ENCODE assay signal across 15 mouse cellular contexts in the genomic region with DNA sequence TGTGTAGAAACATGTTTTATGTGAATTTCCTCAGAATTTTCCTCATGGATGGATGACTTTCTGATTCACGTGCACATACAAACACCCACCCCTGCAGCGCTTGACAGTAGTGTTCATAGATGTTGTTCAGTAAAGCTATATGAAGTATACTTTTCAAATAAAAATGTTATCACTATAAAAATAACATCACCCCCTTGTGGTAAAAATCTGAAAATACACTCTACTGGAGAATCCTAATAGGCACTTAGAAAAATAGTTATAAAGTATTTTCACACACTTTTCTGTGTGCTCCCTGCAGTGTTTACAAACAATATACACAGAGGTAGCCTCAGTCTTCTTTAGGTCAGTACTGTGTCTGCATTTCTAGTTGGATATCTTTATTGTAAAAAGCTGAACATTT. TPM values are rescaled to one million over a fixed set of nuclear protein-coding genes. Genes with fewer than 3 reads are reported as not detected.
DNase-seq lines count a peak whose midpoint lies in the region; ATAC-seq and TF ChIP-seq lines count a peak whose summit lies in the region.
"Had no signal": no experiment of that assay in that cellular context is flagged by ENCODE, and none has a peak within 500 bp of the region (broad histone marks: within the 10 kb centered on the region; RNA-seq: fewer than 3 reads in every experiment).

No protein-coding gene starts in this region.

- peak; percentile 73 for DNase-seq in hindbrain, embryonic 14.5 days (ENCODE audit: low spot score)
- peak; percentile 68 for DNase-seq in midbrain, embryonic 14.5 days
- no peak for DNase-seq in midbrain, embryonic 10.5 days (ENCODE audit: low spot score)
- peak; percentile 11 for DNase-seq in MN1 (ENCODE audit: low spot score)
- DNase-seq in stomach, postnatal 0 days (ENCODE audit: low spot score), result no peak
- DNase-seq in right cerebral cortex, postnatal 4 days, result no peak
- DNase-seq: cerebellum, adult 11-12 months; gastrocnemius, postnatal 25 days; heart, postnatal 4 days; kidney, adult 11 months; lung, adult 18-20 months had no signal

- peaks cover 4% of the 10 kb centered on the region; the same call in 1 of the 2 replicates for H3K36me3 ChIP-seq in hindbrain, embryonic 14.5 days (replicated peaks; ENCODE audit: control insufficient read depth, insufficient read depth)
- no peaks in the 10 kb centered on the region for H3K36me3 ChIP-seq in hindbrain, embryonic 12.5 days
- H3K36me3 ChIP-seq in midbrain, embryonic 14.5 days (ENCODE audit: control insufficient read depth, insufficient read depth, low read length), result 0 out of 2 replicates have a peak, but pooled peaks cover 4% of the 10 kb centered on the region
- H3K36me3 ChIP-seq in midbrain, embryonic 10.5 days, result peaks cover 11% of the 10 kb centered on the region
- H3K36me3 ChIP-seq in stomach, postnatal 0 days (ENCODE audit: control insufficient read depth, insufficient read depth, low read length), result no peaks in the 10 kb centered on the region

- ATAC-seq in hindbrain, embryonic 14.5 days (ENCODE audit: low FRiP score), result no peak
- no peak for ATAC-seq in hindbrain, embryonic 12.5 days (ENCODE audit: low FRiP score)
- no peak for ATAC-seq in midbrain, embryonic 14.5 days (ENCODE audit: low FRiP score, low TSS enrichment)
- ATAC-seq in stomach, postnatal 0 days (ENCODE audit: low FRiP score, low TSS enrichment), result no peak

- TF ChIP-seq EP300 in stomach, postnatal 0 days (optimal IDR thresholded peaks at IDR 0.05), result no peak

- peak; percentile 47 for TF ChIP-seq CTCF in stomach, postnatal 0 days (IDR thresholded peaks at IDR 0.05; ENCODE audit: low read depth)

- no peaks in the 10 kb centered on the region for H3K9me3 ChIP-seq in hindbrain, embryonic 14.5 days (ENCODE audit: control insufficient read depth, low read length)
- no peaks in the 10 kb centered on the region for H3K9me3 ChIP-seq in hindbrain, embryonic 12.5 days (replicated peaks)
- H3K9me3 ChIP-seq in midbrain, embryonic 14.5 days (ENCODE audit: control insufficient read depth, low read length), result no peaks in the 10 kb centered on the region
- no peaks in the 10 kb centered on the region for H3K9me3 ChIP-seq in midbrain, embryonic 10.5 days (replicated peaks)
- H3K9me3 ChIP-seq in stomach, postnatal 0 days (ENCODE audit: control insufficient read depth, low read length), result no peaks in the 10 kb centered on the region
- H3K9me3 ChIP-seq: limb, embryonic 13.5 days; midbrain, embryonic 12.5 days had no signal

- no peak overlapping the region for H3K27ac ChIP-seq in hindbrain, embryonic 14.5 days
- no peak overlapping the region for H3K27ac ChIP-seq in hindbrain, embryonic 12.5 days
- H3K27ac ChIP-seq in midbrain, embryonic 14.5 days (replicated peaks; ENCODE audit: low read depth, low read length), result no peak overlapping the region
- no peak overlapping the region for H3K27ac ChIP-seq in midbrain, embryonic 10.5 days (replicated peaks)
- H3K27ac ChIP-seq in stomach, postnatal 0 days (replicated peaks), result no peak overlapping the region
- H3K27ac ChIP-seq: limb, embryonic 13.5 days; midbrain, embryonic 12.5 days had no signal

- H3K4me2 ChIP-seq in hindbrain, embryonic 14.5 days (replicated peaks), result no peak overlapping the region
- H3K4me2 ChIP-seq in hindbrain, embryonic 12.5 days (replicated peaks), result no peak overlapping the region
- no peak overlapping the region for H3K4me2 ChIP-seq in midbrain, embryonic 14.5 days (ENCODE audit: low read length)
- no peak overlapping the region for H3K4me2 ChIP-seq in stomach, postnatal 0 days (replicated peaks; ENCODE audit: low read depth)
- H3K4me2 ChIP-seq: heart, embryonic 11.5 days; limb, embryonic 13.5 days; midbrain, embryonic 12.5 days had no signal

- WGBS in hindbrain, embryonic 14.5 days, result 92% methylated on average over 2 of the region's 2 CpGs
- WGBS in hindbrain, embryonic 12.5 days, result 94% methylated on average over 2 of the region's 2 CpGs
- WGBS in midbrain, embryonic 14.5 days, result 86% methylated on average over 2 of the region's 2 CpGs
- 94% methylated on average over 2 of the region's 2 CpGs for WGBS in midbrain, embryonic 10.5 days
- 90% methylated on average over 2 of the region's 2 CpGs for WGBS in stomach, postnatal 0 days

- no peaks in the 10 kb centered on the region for H3K4me1 ChIP-seq in hindbrain, embryonic 14.5 days (replicated peaks; ENCODE audit: control insufficient read depth, insufficient read depth, low read length)
- no peaks in the 10 kb centered on the region for H3K4me1 ChIP-seq in hindbrain, embryonic 12.5 days
- no peaks in the 10 kb centered on the region for H3K4me1 ChIP-seq in midbrain, embryonic 14.5 days (ENCODE audit: control insufficient read depth, insufficient read depth, low read length)
- H3K4me1 ChIP-seq in midbrain, embryonic 10.5 days, result no peaks in the 10 kb centered on the region
- H3K4me1 ChIP-seq in stomach, postnatal 0 days (replicated peaks; ENCODE audit: control insufficient read depth, insufficient read depth), result no peaks in the 10 kb centered on the region
- H3K4me1 ChIP-seq: limb, embryonic 13.5 days; midbrain, embryonic 12.5 days had no signal

- H3K27me3 ChIP-seq in hindbrain, embryonic 14.5 days (ENCODE audit: control insufficient read depth, insufficient read depth, low read length), result no peaks in the 10 kb centered on the region
- no peaks in the 10 kb centered on the region for H3K27me3 ChIP-seq in hindbrain, embryonic 12.5 days
- no peaks in the 10 kb centered on the region for H3K27me3 ChIP-seq in midbrain, embryonic 14.5 days (ENCODE audit: control insufficient read depth, insufficient read depth, low read length)
- no peaks in the 10 kb centered on the region for H3K27me3 ChIP-seq in midbrain, embryonic 10.5 days (ENCODE audit: low read depth, poor library complexity, severe bottlenecking)
- no peaks in the 10 kb centered on the region for H3K27me3 ChIP-seq in stomach, postnatal 0 days (ENCODE audit: control insufficient read depth, insufficient read depth, low read length)
- H3K27me3 ChIP-seq: limb, embryonic 13.5 days; midbrain, embryonic 12.5 days had no signal

- H3K4me3 ChIP-seq in hindbrain, embryonic 14.5 days (replicated peaks; ENCODE audit: low read length), result no peak overlapping the region
- H3K4me3 ChIP-seq in hindbrain, embryonic 12.5 days, result no peak overlapping the region
- H3K4me3 ChIP-seq in midbrain, embryonic 14.5 days (replicated peaks; ENCODE audit: low read depth, low read length), result no peak overlapping the region
- H3K4me3 ChIP-seq in midbrain, embryonic 10.5 days, result no peak overlapping the region
- no peak overlapping the region for H3K4me3 ChIP-seq in stomach, postnatal 0 days (ENCODE audit: low read depth, low read length)
- H3K4me3 ChIP-seq: limb, embryonic 13.5 days; midbrain, embryonic 12.5 days had no signal

- no peak overlapping the region for H3K9ac ChIP-seq in hindbrain, embryonic 14.5 days
- H3K9ac ChIP-seq in hindbrain, embryonic 12.5 days, result no peak overlapping the region
- no peak overlapping the region for H3K9ac ChIP-seq in midbrain, embryonic 14.5 days (replicated peaks; ENCODE audit: low read length)
- H3K9ac ChIP-seq in stomach, postnatal 0 days (ENCODE audit: low read length), result no peak overlapping the region
- H3K9ac ChIP-seq: limb, embryonic 13.5 days; midbrain, embryonic 12.5 days had no signal

RNA-seq across cellular contexts. Expression of a gene that starts 57.9 kb away (rescaled TPM):
- 26.4 and 26.6 TPM in 2 replicates for polyA plus RNA-seq in hindbrain, embryonic 14.5 days (2014; fragmentation: Nextera tagmentation; extraction: Ambion mirVana)
- 31.1 and 32.8 TPM in 2 replicates for polyA plus RNA-seq in hindbrain, embryonic 12.5 days (2016; fragmentation: Nextera tagmentation; extraction: Ambion mirVana)
- 22.3 and 27.9 TPM in 2 replicates for polyA plus RNA-seq in midbrain, embryonic 14.5 days (2014; fragmentation: Nextera tagmentation; extraction: Ambion mirVana)
- polyA plus RNA-seq in midbrain, embryonic 10.5 days (2016; fragmentation: Nextera tagmentation; extraction: Ambion mirVana), result 34.2 and 34.7 TPM in 2 replicates
- 13.2 and 13.9 TPM in 2 replicates for polyA plus RNA-seq in stomach, postnatal 0 days (2015; fragmentation: Nextera tagmentation; extraction: Ambion mirVana)

RNA-seq across cellular contexts. Expression of a gene that starts 58.5 kb away (rescaled TPM):
- 82.0 and 94.5 TPM in 2 replicates for polyA plus RNA-seq in hindbrain, embryonic 14.5 days (2014; fragmentation: Nextera tagmentation; extraction: Ambion mirVana)
- polyA plus RNA-seq in hindbrain, embryonic 12.5 days (2016; fragmentation: Nextera tagmentation; extraction: Ambion mirVana), result 87.3 and 101 TPM in 2 replicates
- polyA plus RNA-seq in midbrain, embryonic 14.5 days (2014; fragmentation: Nextera tagmentation; extraction: Ambion mirVana), result 77.5 and 105 TPM in 2 replicates
- 78.4 and 87.4 TPM in 2 replicates for polyA plus RNA-seq in midbrain, embryonic 10.5 days (2016; fragmentation: Nextera tagmentation; extraction: Ambion mirVana)
- polyA plus RNA-seq in stomach, postnatal 0 days (2015; fragmentation: Nextera tagmentation; extraction: Ambion mirVana), result 24.1 and 24.7 TPM in 2 replicates

Comparison
In these comparisons a context has a peak if more than half of its experiments do, and no peak if none do; other contexts are left out.
1. DNase-seq: peak in hindbrain, embryonic 14.5 days (single experiment), midbrain, embryonic 14.5 days (single experiment) and MN1 (single experiment); none in midbrain, embryonic 10.5 days (single experiment), stomach, postnatal 0 days (single experiment) and right cerebral cortex, postnatal 4 days (single experiment).